Mouse (Mus musculus): Measurements from ENCODE around the gene Fam196b. TPM values are rescaled to one million over a fixed set of nuclear protein-coding genes. Genes with fewer than 3 reads are reported as not detected.

Gene Fam196b
- 6.5 TPM for polyA plus RNA-seq (2017; shearing (Covaris generic))

DNA sequence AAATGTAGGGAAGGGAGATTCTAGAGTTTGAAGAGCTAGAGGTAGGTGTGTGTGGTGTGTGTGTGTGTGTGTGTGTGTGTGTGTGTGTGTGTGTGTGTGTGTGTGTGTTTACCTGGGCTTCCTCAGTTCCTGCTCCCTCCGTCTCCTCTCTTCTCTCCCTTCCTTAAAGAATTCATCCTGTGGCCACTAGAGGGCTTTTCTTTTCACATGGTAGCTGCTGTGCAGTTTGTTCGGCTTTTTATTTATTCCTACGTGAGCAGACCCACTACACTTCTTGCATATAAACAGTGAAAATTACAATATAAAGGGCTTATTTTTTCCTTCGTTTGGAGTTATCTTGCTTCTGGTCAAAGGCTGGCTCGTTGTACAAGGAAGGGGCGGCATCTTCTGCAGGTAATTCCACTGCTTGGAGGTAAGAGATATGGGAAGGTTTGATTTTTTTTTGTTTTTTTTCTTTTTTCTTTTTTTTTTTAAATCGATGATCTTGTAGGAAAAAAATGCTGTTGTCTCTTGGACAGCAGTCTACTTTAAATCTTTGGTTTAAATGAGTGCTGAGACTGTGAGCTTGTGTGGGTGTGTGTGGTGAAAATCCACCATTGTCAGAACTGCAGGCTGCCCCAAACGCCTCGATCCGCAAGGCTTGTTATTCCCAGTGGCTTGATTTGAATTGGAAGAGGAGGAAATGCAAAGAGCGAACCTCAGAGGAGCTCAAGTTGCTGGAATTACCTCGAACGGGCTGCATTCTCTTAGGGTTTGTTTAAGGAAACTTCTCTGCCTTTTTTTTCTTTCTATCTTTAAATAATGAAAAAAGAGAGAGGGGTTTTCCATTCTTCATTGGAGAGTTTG lies at the start of gene Fam196b:
Gene Fam196b (plus strand): TSS at position 289 of the 846 bp plus-strand sequence.

Other genes with a start within 250 kb of the Fam196b start
- gene 4930469K13Rik, start 216.3 kb upstream of the Fam196b start, polyA plus RNA-seq (2017; shearing (Covaris generic)), result 3.2 TPM
- not detected for gene Foxi1, start 106.7 kb upstream of the Fam196b start, polyA plus RNA-seq (2017; shearing (Covaris generic))